Mouse (Mus musculus) skeletal muscle tissue, adult 2 months (tissue): ENCODE results near the gene Ica1.

Experiments
- DNase-seq: peaks from one replicate; pipeline ENCODE4 v3.0.0-alpha.2; 2012; ENCODE audit warnings: low read depth, low spot score

Gene Ica1

GRCm38 (mm10) chr6:8778296-8778649 lies at the start of gene Ica1:
Ica1 (minus strand) TSS chr6:8778488.
- no peak for DNase-seq

- DNase-seq = no peak
These were observed 41.6 kb upstream of the Ica1 start for GRCm38 (mm10) chr6:8819866-8820265.

DNA sequence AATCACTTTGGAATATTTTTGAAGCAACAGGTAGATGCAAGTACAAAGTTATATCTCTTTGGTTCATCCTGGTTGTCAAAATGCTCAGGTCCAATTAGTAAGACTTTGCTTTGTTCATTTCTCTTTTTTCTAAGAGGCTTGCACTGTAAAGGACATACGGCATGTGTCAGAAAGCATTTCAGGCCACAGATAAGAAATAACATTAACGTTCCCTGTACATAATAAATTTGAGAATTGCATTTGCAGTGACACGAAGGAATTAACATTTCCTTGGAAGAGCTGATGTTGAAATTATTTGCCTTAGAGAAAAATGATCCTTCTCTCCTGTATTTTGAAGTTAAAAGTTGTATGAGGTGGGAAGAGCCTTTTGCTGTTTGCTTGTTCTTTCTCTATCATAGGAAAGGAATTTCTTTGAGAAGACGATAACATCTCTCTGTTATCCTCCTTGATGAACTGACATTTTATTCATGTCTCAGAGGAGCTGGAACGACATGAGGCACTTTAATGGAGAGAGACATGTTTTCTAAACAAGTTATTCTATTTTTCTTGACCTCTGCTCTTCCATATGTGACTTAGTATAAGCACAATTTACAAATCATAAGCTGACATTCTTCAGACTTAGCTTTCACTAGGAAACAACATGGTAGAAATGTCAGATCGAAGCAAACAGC lies 36.2 kb upstream of the Ica1 start:
- no peak for DNase-seq

DNA sequence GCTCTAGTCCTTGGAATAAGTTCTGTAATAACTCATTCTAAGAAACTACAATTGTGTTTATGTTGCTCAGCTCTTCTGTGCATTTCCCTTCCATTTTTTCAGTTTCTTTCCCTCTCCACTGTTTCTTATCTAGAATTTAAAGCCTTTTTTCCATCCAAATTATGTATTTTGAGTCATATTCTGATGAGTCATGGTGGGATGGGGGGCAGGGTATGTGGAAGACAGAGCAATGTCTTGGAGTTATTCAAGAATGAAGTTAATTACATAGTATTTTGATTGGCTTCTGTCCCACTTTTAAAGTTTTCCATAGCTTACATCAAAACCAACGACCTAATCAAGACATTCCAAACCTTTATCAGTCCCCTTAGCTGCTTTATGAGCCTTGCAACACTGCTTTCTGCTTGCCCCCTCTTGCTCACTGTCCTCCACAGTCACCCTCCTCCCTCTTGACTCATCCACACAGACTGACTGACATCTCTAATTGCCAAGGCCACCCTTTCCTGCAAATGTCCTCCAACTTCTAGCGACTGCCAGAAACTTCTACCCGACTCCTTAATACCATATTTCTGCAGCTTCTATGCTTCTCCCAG lies 24.4 kb upstream of the Ica1 start:
- DNase-seq = no peak

DNA sequence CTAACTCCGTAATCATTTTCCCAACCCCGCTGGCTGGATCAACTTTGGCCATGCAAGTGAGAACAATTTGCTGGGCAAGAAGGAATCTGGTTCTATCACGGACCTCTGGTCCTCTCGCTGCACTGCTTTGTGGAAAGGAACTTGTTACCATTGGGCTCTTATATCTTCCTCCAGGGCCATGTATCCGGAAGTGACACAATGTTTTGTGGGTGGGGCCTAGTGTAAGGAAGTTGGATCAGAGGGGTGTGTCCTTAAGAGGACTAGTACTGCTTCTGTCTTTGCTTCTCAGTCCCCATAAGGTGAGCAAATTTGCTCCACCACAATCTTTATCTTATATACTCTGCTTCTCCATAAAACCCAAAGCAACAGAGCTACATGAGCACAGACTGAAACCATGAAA lies 14.1 kb upstream of the Ica1 start:
- no peak for DNase-seq

DNA sequence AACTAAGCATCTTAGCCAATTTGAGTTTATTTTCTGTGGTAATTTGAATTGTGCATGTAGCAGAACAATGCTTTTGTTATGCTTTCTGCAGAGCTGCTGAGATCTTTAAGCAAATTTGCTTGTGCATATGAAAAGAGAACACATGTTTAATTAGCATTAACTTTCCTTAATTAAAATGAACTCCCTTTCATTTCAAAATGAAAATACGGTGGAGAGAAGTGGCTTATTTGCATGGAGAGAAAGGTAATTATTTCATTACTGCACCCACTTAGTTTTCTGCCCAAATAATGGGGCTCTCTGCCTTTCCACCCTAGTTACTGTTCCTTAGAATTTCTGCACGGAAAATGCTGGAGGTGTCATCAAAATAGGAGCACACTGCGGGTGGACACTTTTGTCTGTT lies 13.5 kb upstream of the Ica1 start:
- DNase-seq = no peak

GRCm38 (mm10) chr6:8780618-8781017 lies 2.3 kb upstream of the Ica1 start:
- DNase-seq = no peak

DNA sequence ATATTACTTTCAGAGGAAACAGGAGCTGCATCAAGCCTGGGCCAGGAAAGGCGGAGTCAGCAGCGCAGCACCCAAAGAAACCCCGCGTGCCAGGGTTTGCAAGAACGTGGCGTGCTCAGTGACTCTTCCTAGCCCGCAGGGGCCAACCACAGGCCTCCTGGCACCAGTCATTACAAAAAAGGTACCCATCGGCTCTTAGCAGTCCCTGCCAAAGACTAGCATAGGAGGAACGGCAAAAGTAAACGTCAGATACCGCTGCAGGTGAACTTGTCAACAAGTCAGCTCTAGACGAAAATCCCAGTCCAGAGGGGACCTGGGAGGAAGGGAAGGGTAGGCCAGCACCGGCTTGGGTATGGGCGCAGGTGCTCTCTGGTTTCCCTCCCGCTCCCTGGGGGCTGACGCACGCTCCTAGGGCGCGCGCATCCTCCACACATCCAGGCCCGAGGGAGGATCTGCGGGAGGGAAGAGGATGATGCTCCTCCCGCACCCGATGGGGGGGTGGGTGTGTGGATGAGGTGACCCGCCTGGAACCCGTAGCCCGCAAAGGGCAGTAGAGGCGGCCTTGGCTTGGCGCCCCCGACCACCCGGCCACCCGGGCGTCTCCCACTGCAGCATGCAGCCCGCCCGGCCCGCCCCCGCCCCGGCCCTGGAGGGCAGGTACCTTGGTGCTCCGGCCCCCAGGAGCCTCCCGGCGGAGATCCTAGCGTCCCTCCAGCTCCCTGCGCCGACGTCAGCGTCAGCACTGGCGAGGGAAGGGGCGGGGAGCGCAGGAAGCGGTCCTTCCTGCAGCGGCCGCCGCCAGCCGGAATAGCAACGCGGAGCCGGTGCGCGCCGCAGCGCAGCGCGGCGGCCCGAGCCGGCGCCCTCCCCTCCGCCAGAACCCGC lies 635 bp downstream of the Ica1 start:
- no peak for DNase-seq

- no peak for DNase-seq
These were observed 6.7 kb downstream of the Ica1 start for GRCm38 (mm10) chr6:8771539-8771938.

DNA sequence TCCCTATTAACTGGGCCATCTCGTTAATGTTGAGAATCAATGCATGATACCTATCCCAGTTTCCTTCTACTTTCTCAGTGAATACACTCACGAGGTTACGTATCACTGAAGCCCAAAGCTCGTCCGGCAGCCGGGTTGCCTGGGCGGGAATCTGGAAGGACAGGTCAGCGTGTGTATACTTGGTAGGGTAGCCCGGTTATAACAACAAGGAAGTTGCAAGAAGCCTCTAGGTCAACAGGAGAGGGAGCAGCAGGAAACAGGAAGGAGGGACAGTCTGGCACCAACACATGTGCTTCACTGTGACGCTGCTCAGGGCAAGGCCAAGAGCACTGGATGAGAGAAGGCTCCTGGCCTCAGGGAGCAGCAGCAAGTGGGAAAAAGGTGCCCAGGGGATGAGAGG lies 7.9 kb downstream of the Ica1 start:
- DNase-seq = no peak

DNA sequence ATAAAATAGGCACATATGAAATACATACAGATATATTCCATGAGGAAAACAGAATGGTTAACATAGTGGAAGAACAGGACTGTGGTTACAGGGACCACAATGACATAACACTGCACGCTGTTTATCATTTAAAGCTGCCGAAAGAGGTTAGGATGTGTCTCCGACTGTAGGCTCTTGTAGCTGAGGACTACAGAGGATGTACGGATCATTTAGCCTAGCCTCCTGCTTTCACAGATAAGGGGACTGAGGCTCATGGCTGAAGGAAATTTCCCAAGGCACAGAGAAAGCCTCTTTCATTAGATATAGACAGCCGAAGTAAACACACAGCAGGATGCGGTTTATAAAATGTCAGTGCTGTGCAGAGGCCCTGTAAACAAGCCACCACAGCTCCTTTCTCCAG lies 8.5 kb downstream of the Ica1 start:
- DNase-seq = no peak

DNA sequence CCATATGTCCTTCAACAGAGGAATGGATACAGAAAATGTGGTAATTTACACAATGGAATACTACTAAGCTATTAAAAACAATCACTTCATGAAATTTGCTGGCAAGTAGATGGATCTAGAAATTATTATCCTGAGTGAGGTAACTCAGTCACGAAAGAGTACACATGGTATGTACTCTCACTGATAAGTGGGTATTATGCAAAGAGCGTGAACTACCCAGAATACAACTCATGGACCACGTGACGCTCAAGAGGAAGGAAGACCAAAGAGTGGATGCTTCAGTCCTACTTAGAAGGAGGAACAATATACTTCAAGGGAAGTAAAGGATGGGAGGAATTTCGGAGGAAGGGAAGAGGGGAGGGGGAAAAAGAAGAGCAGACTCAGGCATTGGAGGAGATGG lies 11.6 kb downstream of the Ica1 start:
- DNase-seq = no peak

DNA sequence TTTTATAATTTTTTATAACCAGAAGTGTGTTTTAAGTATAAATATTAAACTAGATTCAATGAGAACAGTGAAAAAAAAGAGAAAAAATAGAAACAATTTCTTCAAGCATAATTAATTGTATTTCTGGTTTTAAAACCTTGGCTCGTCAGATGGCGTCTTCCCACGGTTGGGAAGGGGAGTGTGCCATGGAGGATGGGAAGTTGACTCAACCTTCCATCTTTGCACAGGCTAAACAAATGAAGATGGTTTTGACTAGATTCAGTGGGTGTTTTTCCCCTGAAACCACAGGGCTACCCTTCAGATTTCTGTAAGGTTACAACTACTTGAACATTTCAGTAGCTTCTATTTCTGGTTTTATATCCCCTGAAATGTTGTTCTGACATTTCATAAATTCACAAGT lies 12.5 kb downstream of the Ica1 start:
- no peak for DNase-seq

GRCm38 (mm10) chr6:8765064-8765463 lies 13.2 kb downstream of the Ica1 start:
- no peak for DNase-seq

GRCm38 (mm10) chr6:8760708-8761294 lies 17.5 kb downstream of the Ica1 start:
- no peak for DNase-seq

GRCm38 (mm10) chr6:8759901-8760300 lies 18.4 kb downstream of the Ica1 start:
- no peak for DNase-seq

- DNase-seq = no peak
These were observed 22.5 kb downstream of the Ica1 start for GRCm38 (mm10) chr6:8755760-8756276.

DNA sequence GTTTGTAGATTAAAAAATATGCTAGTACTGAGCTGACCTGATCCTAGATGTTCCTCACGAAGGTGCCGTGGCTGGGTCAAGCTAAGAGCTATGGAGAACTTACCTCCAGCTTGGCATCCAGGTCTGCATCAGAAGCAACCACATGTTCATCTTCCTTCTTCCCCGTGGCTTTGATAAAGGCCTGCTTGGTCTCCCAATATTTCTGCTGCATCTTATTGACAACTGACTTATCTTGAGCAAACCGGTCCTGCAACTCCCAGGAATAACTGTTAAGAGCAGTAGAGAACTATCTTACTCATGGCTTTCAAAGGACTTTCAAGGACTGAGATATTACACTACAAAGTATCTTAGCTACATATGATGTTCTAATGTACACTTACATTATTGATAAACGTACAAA lies 23.8 kb downstream of the Ica1 start:
- DNase-seq = no peak

DNA sequence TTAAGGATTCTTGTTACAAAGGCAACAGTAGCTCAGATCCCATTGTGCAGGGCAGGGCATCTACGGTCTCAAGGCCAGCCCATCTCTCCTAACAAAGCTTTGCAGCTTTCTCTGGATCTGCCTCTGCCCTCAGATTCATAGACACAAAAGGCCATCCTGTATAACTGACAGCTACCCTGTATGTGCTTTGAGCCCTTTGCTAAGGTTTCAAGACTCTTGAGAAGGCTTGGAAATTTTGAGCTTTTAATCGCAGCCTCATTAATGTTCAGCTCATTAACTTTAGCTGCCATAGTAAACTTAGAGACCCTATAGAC lies 24.6 kb downstream of the Ica1 start:
- DNase-seq = no peak

GRCm38 (mm10) chr6:8752984-8753722 lies 25.1 kb downstream of the Ica1 start:
- no peak for DNase-seq

DNA sequence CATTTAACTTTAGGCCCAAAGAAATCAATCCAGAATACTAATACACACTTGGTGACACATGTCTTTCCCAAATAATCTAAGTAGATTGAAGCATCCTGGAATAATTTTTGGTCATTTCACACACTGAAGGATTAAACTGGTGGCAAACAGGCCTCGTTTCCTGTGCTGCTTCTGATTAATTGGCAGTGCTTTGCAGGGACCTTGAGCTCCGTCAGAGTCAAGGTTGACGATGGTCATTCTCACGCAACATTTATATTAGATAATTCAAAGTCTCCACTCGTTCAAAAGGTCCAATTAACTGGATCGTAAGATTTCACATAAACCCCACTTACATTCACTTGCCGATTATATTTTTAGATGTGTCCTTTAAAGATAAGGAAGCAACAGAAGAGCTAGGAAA lies 33.4 kb downstream of the Ica1 start:
- no peak for DNase-seq

- DNase-seq = no peak
These were observed 34.0 kb downstream of the Ica1 start for GRCm38 (mm10) chr6:8744273-8744785.
